Mouse (Mus musculus) heart, embryonic 16.5 days (tissue): ENCODE measurements at regions not wholly inside any gene's neighbourhood (a gene's known extent, or its start where the extent isn't known, plus 50 kb on each side); places are given as distances from the start of the nearest gene placed in this dataset.

ENCODE experiments used
- ATAC-seq: fragments of 200-750 bp; cut with Nextera tagmentation; replicated peaks from 2 replicates; pipeline ENCODE4 v1.8.0; 2017; ENCODE audit warnings: moderate number of reproducible peaks; ENCODE audit not compliant: insufficient read depth, low FRiP score; ENCODE audit errors: extremely low read depth
- H3K27ac ChIP-seq: fragments of 300-500 bp; sonication (generic); 2 replicates; pipeline ENCODE4 v1.5.1; 2014; ENCODE audit warnings: mild to moderate bottlenecking, low read length, control low read depth, moderate library complexity
- H3K27me3 ChIP-seq: fragments of 300-500 bp; sonication (generic); 2 replicates; pipeline ENCODE4 v1.6.1; 2014; ENCODE audit warnings: low read length, mixed read lengths; ENCODE audit not compliant: control insufficient read depth, insufficient read depth
- H3K36me3 ChIP-seq: fragments of 300-500 bp; sonication (generic); 2 replicates; pipeline ENCODE4 v1.6.1; 2014; ENCODE audit not compliant: control insufficient read depth, insufficient read depth
- H3K4me1 ChIP-seq: fragments of 300-500 bp; sonication (generic); 2 replicates; pipeline ENCODE4 v1.6.1; 2014; ENCODE audit warnings: low read length, mixed read lengths; ENCODE audit not compliant: control insufficient read depth, insufficient read depth
- H3K4me2 ChIP-seq: fragments of 300-500 bp; sonication (generic); 2 replicates; pipeline ENCODE4 v1.6.1; 2014; ENCODE audit warnings: low read depth, mild to moderate bottlenecking, control low read depth, low read length
- H3K4me3 ChIP-seq: fragments of 300-500 bp; sonication (generic); 2 replicates; pipeline ENCODE4 v1.5.1; 2014; ENCODE audit warnings: mild to moderate bottlenecking, control low read depth, low read length
- H3K9ac ChIP-seq: fragments of 300-500 bp; sonication (generic); 2 replicates; pipeline ENCODE4 v1.6.1; 2014; ENCODE audit warnings: low read length, control low read depth
- H3K9me3 ChIP-seq: fragments of 300-500 bp; sonication (generic); replicated peaks from 2 replicates; pipeline ENCODE4 v1.6.1; 2016; ENCODE audit warnings: low read length; ENCODE audit not compliant: control insufficient read depth
- WGBS: fragments of 180-500 bp; shearing (Covaris S2); extraction: QIAGEN DNeasy Blood & Tissue Kit; methylation state at CpG from one replicate; pipeline ENCODE4 v1.1.7; 2014; 5-methylcytosine and 5-hydroxymethylcytosine counted together

DNA sequence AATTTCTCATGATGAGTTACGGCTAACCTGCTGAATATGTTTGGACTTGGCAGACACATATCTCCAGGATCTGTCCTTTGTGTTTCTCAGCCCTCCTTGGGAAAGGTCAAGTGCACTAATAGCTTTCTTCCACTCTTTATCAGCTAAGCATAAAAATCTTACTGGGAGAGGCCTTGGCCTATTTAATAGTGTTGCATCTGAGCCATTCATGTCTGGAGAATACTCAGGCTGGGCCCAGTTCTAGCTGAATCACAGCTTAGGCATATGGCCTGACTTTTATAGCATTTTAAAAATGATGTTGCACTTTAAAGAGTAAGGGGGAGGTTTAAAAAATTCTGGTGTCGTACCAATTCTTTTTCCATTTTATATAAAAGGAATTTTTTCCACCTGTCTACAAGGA lies 166.4 kb upstream of the Tas2r134 start:
- H3K9me3 ChIP-seq = no peaks in the 10 kb centered on the region
- H3K36me3 ChIP-seq = no peaks in the 10 kb centered on the region
- no peak overlapping the region for H3K27ac ChIP-seq
- H3K9ac ChIP-seq = no peak overlapping the region
- H3K27me3 ChIP-seq = no peaks in the 10 kb centered on the region
- ATAC-seq = no peak
- H3K4me3 ChIP-seq = no peak overlapping the region
- no peak overlapping the region for H3K4me2 ChIP-seq
- WGBS = 72% methylated on average over 2 of the region's 2 CpGs
- H3K4me1 ChIP-seq = 0 out of 2 replicates have a peak, but pooled peaks cover 2% of the 10 kb centered on the region

DNA sequence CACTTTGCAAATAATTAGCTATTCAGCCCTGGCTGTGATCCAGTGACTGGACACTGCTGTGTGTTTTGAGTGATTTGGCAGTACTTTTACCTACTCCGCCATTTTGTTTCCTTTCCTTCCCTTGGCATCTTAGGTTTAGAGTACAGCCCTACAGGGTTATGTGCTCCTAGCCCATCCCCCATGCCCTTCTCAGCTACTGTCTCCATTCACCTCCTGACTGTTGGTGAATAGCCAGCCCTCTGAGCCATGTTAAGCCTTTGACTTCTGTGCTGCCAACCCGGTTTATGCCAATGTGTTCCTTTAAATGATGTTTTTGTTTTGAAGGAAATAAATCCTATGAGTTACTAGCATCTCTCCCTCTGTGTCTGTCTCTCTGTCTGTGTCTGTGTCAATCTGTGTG lies 167.8 kb upstream of the Tas2r134 start:
- Histone ChIP-seq H3K9me3 (no peaks in the 10 kb centered on the region), H3K27me3 (no peaks in the 10 kb centered on the region), H3K4me3 (no peak overlapping the region), H3K27ac (no peak overlapping the region), H3K4me2 (no peak overlapping the region), H3K36me3 (no peaks in the 10 kb centered on the region), H3K9ac (no peak overlapping the region), H3K4me1 (no peaks in the 10 kb centered on the region)
- 84% methylated on average over 2 of the region's 2 CpGs for WGBS
- no peak for ATAC-seq

DNA sequence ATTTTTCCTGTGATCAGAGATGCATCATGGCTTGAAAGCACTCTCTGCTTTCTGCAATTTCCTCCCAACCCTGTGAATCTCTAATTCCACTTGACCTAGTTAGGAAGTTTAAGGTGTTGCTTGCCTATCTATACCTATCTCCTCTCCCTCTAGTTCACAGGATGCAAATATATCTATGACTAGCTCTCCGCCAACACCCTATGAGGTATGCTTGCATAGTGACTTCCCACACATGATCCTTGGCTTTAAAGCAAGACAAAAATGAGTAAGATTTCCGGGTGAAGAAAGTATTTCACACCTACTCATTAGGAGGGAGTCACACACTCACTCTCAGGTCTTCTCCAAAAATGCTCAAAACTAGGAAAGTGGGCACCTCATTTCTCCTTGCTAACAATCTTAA lies 169.6 kb upstream of the Tas2r134 start:
- Histone ChIP-seq H3K4me1 (no peaks in the 10 kb centered on the region), H3K9me3 (no peaks in the 10 kb centered on the region), H3K4me2 (no peak overlapping the region), H3K36me3 (no peaks in the 10 kb centered on the region), H3K4me3 (no peak overlapping the region), H3K9ac (no peak overlapping the region), H3K27ac (no peak overlapping the region), H3K27me3 (no peaks in the 10 kb centered on the region)
- ATAC-seq = no peak
- 63% methylated on average over 2 of the region's 2 CpGs for WGBS

DNA sequence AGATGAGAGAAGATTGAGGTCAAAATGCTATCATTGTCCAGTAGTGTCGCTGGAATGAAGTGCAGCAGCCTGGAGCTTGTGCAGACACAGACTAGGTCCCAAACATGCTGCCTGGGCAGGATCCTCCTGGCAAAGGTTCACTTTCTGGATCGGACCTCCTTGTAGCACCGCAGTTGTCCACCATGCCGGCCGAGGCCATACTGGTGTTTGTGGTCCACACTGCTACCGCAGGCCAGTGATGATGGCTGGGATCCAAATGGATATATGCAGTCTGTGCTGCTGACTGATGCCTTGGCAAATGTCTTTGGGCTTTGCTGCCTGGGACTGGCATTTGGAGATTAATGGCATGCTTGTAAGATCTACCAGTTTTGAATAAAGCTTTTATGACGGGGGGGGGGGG lies 174.5 kb upstream of the Tas2r134 start:
- ATAC-seq = no peak
- no peaks in the 10 kb centered on the region for H3K27me3 ChIP-seq
- H3K9me3 ChIP-seq = no peaks in the 10 kb centered on the region
- no peak overlapping the region for H3K9ac ChIP-seq
- no peak overlapping the region for H3K4me2 ChIP-seq
- H3K4me3 ChIP-seq = no peak overlapping the region
- WGBS = 76% methylated on average over 7 of the region's 7 CpGs
- H3K27ac ChIP-seq = no peak overlapping the region
- no peaks in the 10 kb centered on the region for H3K4me1 ChIP-seq
- no peaks in the 10 kb centered on the region for H3K36me3 ChIP-seq

DNA sequence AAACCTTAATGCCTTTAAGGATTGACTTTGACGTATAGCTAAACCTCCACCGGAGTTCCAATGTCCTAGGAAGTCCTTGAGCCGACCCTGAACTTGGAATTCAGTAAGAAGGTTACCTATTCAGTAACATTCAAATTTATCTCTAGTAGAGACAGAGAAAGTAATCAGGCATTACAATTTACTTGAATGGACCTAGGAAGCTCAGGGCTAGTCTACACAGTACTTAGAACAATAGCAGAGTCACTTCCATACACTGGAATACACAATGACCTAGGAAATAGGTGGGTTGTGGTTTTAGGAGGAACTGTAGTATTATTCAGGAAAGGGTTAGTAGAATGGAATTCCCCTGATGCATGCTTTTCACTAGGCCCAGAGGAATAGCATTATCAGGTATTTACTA lies 179.2 kb upstream of the Tas2r134 start:
- H3K4me2 ChIP-seq = no peak overlapping the region
- H3K4me1 ChIP-seq = no peaks in the 10 kb centered on the region
- H3K9ac ChIP-seq = no peak overlapping the region
- no peaks in the 10 kb centered on the region for H3K27me3 ChIP-seq
- WGBS = 93% methylated on average over 3 of the region's 3 CpGs
- ATAC-seq = no peak
- H3K27ac ChIP-seq = no peak overlapping the region
- H3K9me3 ChIP-seq = no peaks in the 10 kb centered on the region
- H3K36me3 ChIP-seq = no peaks in the 10 kb centered on the region
- no peak overlapping the region for H3K4me3 ChIP-seq

DNA sequence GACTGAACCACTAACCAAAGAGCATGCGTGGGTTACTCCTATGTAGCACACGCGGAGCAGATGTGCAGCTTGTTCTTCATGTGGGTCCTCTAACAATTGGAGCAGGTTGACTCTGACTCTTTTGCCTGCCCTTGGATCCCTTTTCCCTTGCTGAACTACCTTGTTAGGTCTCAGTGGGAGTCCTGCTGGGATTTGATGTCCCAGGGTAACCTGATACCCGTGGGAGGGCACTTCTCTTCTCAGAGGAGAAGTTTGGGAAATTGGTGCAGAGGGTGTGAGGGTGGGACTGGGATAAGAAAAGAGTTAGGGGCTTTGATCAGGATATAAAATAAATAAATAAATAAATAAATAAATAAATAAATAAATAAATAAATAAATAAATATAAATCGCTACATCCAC lies 179.7 kb upstream of the Tas2r134 start:
- no peaks in the 10 kb centered on the region for H3K4me1 ChIP-seq
- no peak for ATAC-seq
- no peaks in the 10 kb centered on the region for H3K36me3 ChIP-seq
- H3K9me3 ChIP-seq = no peaks in the 10 kb centered on the region
- no peak overlapping the region for H3K9ac ChIP-seq
- no peak overlapping the region for H3K4me2 ChIP-seq
- H3K27ac ChIP-seq = no peak overlapping the region
- 90% methylated on average over 5 of the region's 5 CpGs for WGBS
- no peak overlapping the region for H3K4me3 ChIP-seq
- H3K27me3 ChIP-seq = no peaks in the 10 kb centered on the region

DNA sequence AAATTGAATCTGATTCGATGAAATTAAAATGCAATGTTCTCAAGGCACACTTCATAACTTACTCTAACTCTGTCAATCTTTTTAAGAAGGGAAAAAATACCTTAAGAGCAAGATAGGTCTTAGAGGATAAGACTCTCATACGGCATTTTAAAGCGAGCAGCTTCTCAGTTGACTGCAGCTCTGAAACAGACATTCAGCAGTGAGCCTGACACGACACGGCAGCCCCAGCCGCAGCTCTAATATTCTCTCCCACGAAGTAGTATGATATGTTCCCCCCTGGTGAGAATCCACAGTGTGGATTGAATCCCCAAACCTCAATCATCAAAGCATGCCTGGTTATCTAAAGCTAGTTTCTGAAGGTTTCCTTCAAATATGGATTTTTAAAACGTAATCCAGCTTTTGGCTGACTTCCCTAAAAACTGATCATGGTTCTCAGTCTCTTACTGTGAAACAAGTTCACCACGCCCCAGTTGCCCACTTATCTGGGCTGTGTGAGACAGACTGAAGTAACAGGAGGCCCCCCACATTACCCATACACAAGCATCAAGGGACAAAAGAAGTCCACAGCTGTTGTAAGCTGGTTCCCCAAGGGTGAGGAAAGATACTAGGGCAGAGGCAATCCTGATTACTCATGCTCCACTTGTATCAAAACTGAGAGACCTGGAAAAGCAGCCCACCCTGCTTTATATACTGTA lies 182.8 kb upstream of the Tas2r134 start:
- H3K27me3 ChIP-seq = no peaks in the 10 kb centered on the region
- H3K36me3 ChIP-seq = no peaks in the 10 kb centered on the region
- H3K4me1 ChIP-seq = no peaks in the 10 kb centered on the region
- H3K4me2 ChIP-seq = no peak overlapping the region
- no peak for ATAC-seq
- 67% methylated on average over 9 of the region's 9 CpGs for WGBS
- H3K9me3 ChIP-seq = no peaks in the 10 kb centered on the region
- H3K27ac ChIP-seq = no peak overlapping the region
- no peak overlapping the region for H3K9ac ChIP-seq
- H3K4me3 ChIP-seq = no peak overlapping the region

DNA sequence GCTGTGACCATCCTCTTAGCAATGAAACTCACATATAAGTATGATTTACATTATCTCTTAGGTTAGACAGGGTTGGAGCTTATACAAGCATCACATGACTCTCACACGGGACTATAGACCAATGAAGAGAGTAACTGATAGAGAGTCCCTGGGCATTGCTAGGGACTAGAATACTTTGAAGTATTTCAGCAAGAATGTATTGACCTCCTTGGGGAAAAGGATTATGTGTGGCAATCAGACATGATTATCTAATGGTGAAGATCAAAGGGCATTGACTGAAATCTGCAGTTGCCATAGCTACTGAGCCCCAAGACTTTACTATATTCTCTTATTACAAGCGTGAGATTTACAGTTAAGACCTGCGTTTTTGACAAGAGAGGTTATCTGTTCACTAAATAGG lies 183.4 kb upstream of the Tas2r134 start:
- Histone ChIP-seq H3K4me2 (no peak overlapping the region), H3K4me3 (no peak overlapping the region), H3K27ac (no peak overlapping the region), H3K4me1 (no peaks in the 10 kb centered on the region), H3K9ac (no peak overlapping the region), H3K27me3 (no peaks in the 10 kb centered on the region), H3K9me3 (no peaks in the 10 kb centered on the region), H3K36me3 (no peaks in the 10 kb centered on the region)
- ATAC-seq = no peak
- WGBS = 61% methylated on average over 3 of the region's 3 CpGs

DNA sequence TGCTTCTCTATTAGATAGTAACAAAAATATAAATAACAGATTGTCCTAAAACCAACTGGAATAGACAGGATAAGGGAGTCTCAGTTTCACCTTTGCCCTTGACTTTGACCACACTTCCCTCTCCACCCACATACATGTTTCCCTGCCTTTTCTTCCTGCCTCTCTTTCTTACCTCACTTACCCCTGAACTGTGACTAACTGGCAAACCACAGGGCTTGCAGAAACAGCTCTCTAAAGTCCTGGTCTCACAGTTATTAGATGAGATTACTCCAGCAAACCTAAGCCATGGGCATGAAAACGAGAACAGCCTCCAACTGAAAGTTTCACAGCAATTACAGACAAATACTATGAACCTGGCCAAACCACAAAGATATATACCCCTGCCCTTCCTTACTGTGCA lies 188.3 kb upstream of the Tas2r134 start:
- Histone ChIP-seq H3K9ac (no peak overlapping the region), H3K4me3 (no peak overlapping the region), H3K4me2 (no peak overlapping the region), H3K4me1 (no peaks in the 10 kb centered on the region), H3K27me3 (no peaks in the 10 kb centered on the region), H3K9me3 (peaks cover 6% of the 10 kb centered on the region), H3K27ac (no peak overlapping the region), H3K36me3 (peaks cover 3% of the 10 kb centered on the region; the same call in 1 of the 2 replicates)
- no peak for ATAC-seq
- 55% methylated on average over 1 of the region's 1 CpGs for WGBS
